Mouse (Mus musculus) adrenal gland, postnatal 36 days (tissue): ENCODE measurements around the gene Cnot10. TPM values are rescaled to one million over a fixed set of nuclear protein-coding genes. Genes with fewer than 3 reads are reported as not detected.

Experiments used
- DNase-seq, 2 experiments: peaks; one replicate each; pipeline ENCODE4 v3.0.0; 2021; ENCODE audit warnings: mixed read lengths in 1 of 2
- long read RNA-seq, 2 experiments: library from polyadenylated mRNA; stranded (forward); transcript quantifications; one replicate each; pipeline ENCODE4 v2.0.0; 2021; ENCODE audit warnings: borderline sequencing depth in 2 of 2
- total RNA-seq, 2 experiments: library from RNA; stranded (reverse); gene quantifications; 2 replicates each; pipeline ENCODE4 v1.2.3; 2021

Cnot10 gene
- total RNA-seq: 10 to 100 TPM; 34.0 to 34.4 TPM
- long read RNA-seq, experiment 1, transcript Cnot10-201 (20 exons, 2,853 nt): major isoform, 13 of 33 reads
- long read RNA-seq, experiment 1, partial matches to known transcripts: 3 of 33 reads
- long read RNA-seq, experiment 1, other reads (novel, unspliced or antisense): 16 of 33 reads
- long read RNA-seq, experiment 2, transcript Cnot10-201 (20 exons, 2,853 nt): major isoform, 6 of 13 reads
- long read RNA-seq, experiment 2, partial matches to known transcripts: 3 of 13 reads
- long read RNA-seq, experiment 2, other reads (novel, unspliced or antisense): 4 of 13 reads

GRCm38 (mm10) chr9:114639839-114640646 lies at the start of gene Cnot10:
TSS of gene Cnot10 (minus strand) at chr9:114640184.
- DNase-seq: peak; percentile 98 to 99

- DNase-seq: peak; percentile 54 to 64
Observed at GRCm38 (mm10) chr9:114688953-114689407, 49.0 kb upstream of the Cnot10 start.

GRCm38 (mm10) chr9:114688252-114688952 lies 48.4 kb upstream of the Cnot10 start, which contains the start of gene Dync1li1:
TSS of gene Dync1li1 (plus strand) at chr9:114688790.
- peak; percentile 99 for DNase-seq

GRCm38 (mm10) chr9:114687639-114688038 lies 47.7 kb upstream of the Cnot10 start:
- no peak for DNase-seq

- no peak for DNase-seq
Observed at GRCm38 (mm10) chr9:114686245-114686644, 46.3 kb upstream of the Cnot10 start.

GRCm38 (mm10) chr9:114682193-114682592 lies 42.2 kb upstream of the Cnot10 start:
- no peak for DNase-seq

GRCm38 (mm10) chr9:114680531-114680930 lies 40.5 kb upstream of the Cnot10 start:
- no peak for DNase-seq

- DNase-seq: no peak
Observed at GRCm38 (mm10) chr9:114679944-114680343, 40.0 kb upstream of the Cnot10 start.

- DNase-seq: no peak
Observed at GRCm38 (mm10) chr9:114678576-114678975, 38.6 kb upstream of the Cnot10 start.

GRCm38 (mm10) chr9:114673626-114674025 lies 33.6 kb upstream of the Cnot10 start:
- DNase-seq: no peak

- peak in 1 of 2 experiments; percentile 28 for DNase-seq
Observed at GRCm38 (mm10) chr9:114672703-114673561, 32.9 kb upstream of the Cnot10 start.

- no peak for DNase-seq
Observed at GRCm38 (mm10) chr9:114671946-114672345, 32.0 kb upstream of the Cnot10 start.

- DNase-seq: no peak
Observed at GRCm38 (mm10) chr9:114669011-114669410, 29.0 kb upstream of the Cnot10 start.

GRCm38 (mm10) chr9:114668047-114668446 lies 28.1 kb upstream of the Cnot10 start:
- DNase-seq: no peak

- DNase-seq: no peak
Observed at GRCm38 (mm10) chr9:114666858-114667257, 26.9 kb upstream of the Cnot10 start.

- DNase-seq: no peak
Observed at GRCm38 (mm10) chr9:114663782-114664181, 23.8 kb upstream of the Cnot10 start.

GRCm38 (mm10) chr9:114661991-114662390 lies 22.0 kb upstream of the Cnot10 start:
- no peak for DNase-seq

GRCm38 (mm10) chr9:114660983-114661382 lies 21.0 kb upstream of the Cnot10 start:
- no peak for DNase-seq

GRCm38 (mm10) chr9:114660506-114660905 lies 20.5 kb upstream of the Cnot10 start:
- DNase-seq: no peak

GRCm38 (mm10) chr9:114656701-114657100 lies 16.7 kb upstream of the Cnot10 start:
- DNase-seq: no peak

GRCm38 (mm10) chr9:114655356-114655755 lies 15.4 kb upstream of the Cnot10 start:
- DNase-seq: no peak
